Mouse (Mus musculus) liver, embryonic 16.5 days (tissue): ENCODE measurements around the gene Arhgap42. TPM values are rescaled to one million over a fixed set of nuclear protein-coding genes. Genes with fewer than 3 reads are reported as not detected.

Experiments used
- ATAC-seq: fragments of 200-750 bp; cut with Nextera tagmentation; 2 replicates; pipeline ENCODE4 v1.8.0; 2017; ENCODE audit warnings: low read depth, mild to moderate bottlenecking, moderate number of reproducible peaks, moderate library complexity
- H3K27ac ChIP-seq: fragments of 300-500 bp; sonication (generic); 2 replicates; pipeline ENCODE4 v1.5.1; 2014; ENCODE audit warnings: mild to moderate bottlenecking, low read length
- H3K27me3 ChIP-seq: fragments of 300-500 bp; sonication (generic); 2 replicates; pipeline ENCODE4 v1.6.1; 2014; ENCODE audit warnings: low read depth, low read length, mixed read lengths; ENCODE audit not compliant: control insufficient read depth, insufficient read depth
- H3K36me3 ChIP-seq: fragments of 300-500 bp; sonication (generic); 2 replicates; pipeline ENCODE4 v1.6.1; 2014; ENCODE audit warnings: mild to moderate bottlenecking; ENCODE audit not compliant: control insufficient read depth, insufficient read depth
- H3K4me1 ChIP-seq: fragments of 300-500 bp; sonication (generic); 2 replicates; pipeline ENCODE4 v1.6.1; 2014; ENCODE audit warnings: low read depth, low read length, mixed read lengths; ENCODE audit not compliant: control insufficient read depth
- H3K4me2 ChIP-seq: fragments of 300-500 bp; sonication (generic); 2 replicates; pipeline ENCODE4 v1.6.1; 2014; ENCODE audit warnings: low read depth, low read length, mixed read lengths
- H3K4me3 ChIP-seq: fragments of 300-500 bp; sonication (generic); 2 replicates; pipeline ENCODE4 v1.5.1; 2014; ENCODE audit warnings: low read depth, mild to moderate bottlenecking, low read length
- H3K9ac ChIP-seq: fragments of 300-500 bp; sonication (generic); 2 replicates; pipeline ENCODE4 v1.6.1; 2014; ENCODE audit warnings: low read depth, low read length
- H3K9me3 ChIP-seq: fragments of 300-500 bp; sonication (generic); replicated peaks from 2 replicates; pipeline ENCODE4 v1.6.1; 2016; ENCODE audit warnings: low read length; ENCODE audit not compliant: control insufficient read depth
- WGBS: fragments of 180-500 bp; shearing (Covaris S2); extraction: QIAGEN DNeasy Blood & Tissue Kit; methylation state at CpG from one replicate; pipeline ENCODE4 v1.1.7; 2014; ENCODE audit not compliant: insufficient replicate concordance; 5-methylcytosine and 5-hydroxymethylcytosine counted together
- polyA plus RNA-seq: library from polyadenylated mRNA; unstranded; fragments of >200 nt; fragmentation: Nextera tagmentation; extraction: Ambion mirVana; gene quantifications from 2 replicates; pipeline ENCODE4 v1.2.1, GENCODE M21; 2015

The Arhgap42 gene
- polyA plus RNA-seq, 1 experiment from 2014 or later = 7.4 TPM

- Histone ChIP-seq H3K4me2 (no peak overlapping the region), H3K4me1 (no peaks in the 10 kb centered on the region), H3K4me3 (no peak overlapping the region), H3K27ac (no peak overlapping the region), H3K9ac (no peak overlapping the region), H3K36me3 (no peaks in the 10 kb centered on the region), H3K27me3 (no peaks in the 10 kb centered on the region), H3K9me3 (no peaks in the 10 kb centered on the region)
- WGBS = 50% methylated on average over 5 of the region's 5 CpGs
- ATAC-seq = no peak
These were observed 67.6 kb downstream of the Arhgap42 start for GRCm38 (mm10) chr9:9171146-9171816.

- Histone ChIP-seq H3K4me2 (no peak overlapping the region), H3K9ac (no peak overlapping the region), H3K27ac (no peak overlapping the region), H3K4me3 (no peak overlapping the region), H3K27me3 (no peaks in the 10 kb centered on the region), H3K36me3 (no peaks in the 10 kb centered on the region), H3K4me1 (no peaks in the 10 kb centered on the region), H3K9me3 (no peaks in the 10 kb centered on the region)
- 51% methylated on average over 4 of the region's 4 CpGs for WGBS
- ATAC-seq = no peak
These were observed 73.2 kb downstream of the Arhgap42 start for GRCm38 (mm10) chr9:9165641-9166063.

- Histone ChIP-seq H3K27ac (no peak overlapping the region), H3K4me1 (no peaks in the 10 kb centered on the region), H3K4me2 (no peak overlapping the region), H3K27me3 (no peaks in the 10 kb centered on the region), H3K9me3 (no peaks in the 10 kb centered on the region), H3K36me3 (no peaks in the 10 kb centered on the region), H3K9ac (no peak overlapping the region), H3K4me3 (no peak overlapping the region)
- no peak for ATAC-seq
- WGBS = 35% methylated on average over 3 of the region's 3 CpGs
These were observed 78.2 kb downstream of the Arhgap42 start for GRCm38 (mm10) chr9:9160736-9161135.

GRCm38 (mm10) chr9:9158241-9158640, 80.7 kb downstream of the Arhgap42 start:
- Histone ChIP-seq H3K36me3 (no peaks in the 10 kb centered on the region), H3K4me1 (no peaks in the 10 kb centered on the region), H3K27ac (no peak overlapping the region), H3K27me3 (no peaks in the 10 kb centered on the region), H3K4me2 (no peak overlapping the region), H3K9ac (no peak overlapping the region), H3K9me3 (no peaks in the 10 kb centered on the region), H3K4me3 (no peak overlapping the region)
- 54% methylated on average over 3 of the region's 3 CpGs for WGBS
- ATAC-seq = no peak

GRCm38 (mm10) chr9:9157425-9157824, 81.5 kb downstream of the Arhgap42 start:
- ATAC-seq = no peak
- no peaks in the 10 kb centered on the region for H3K9me3 ChIP-seq
- no peaks in the 10 kb centered on the region for H3K36me3 ChIP-seq
- no peaks in the 10 kb centered on the region for H3K4me1 ChIP-seq
- no peak overlapping the region for H3K4me3 ChIP-seq
- no peaks in the 10 kb centered on the region for H3K27me3 ChIP-seq
- H3K9ac ChIP-seq = no peak overlapping the region
- H3K4me2 ChIP-seq = no peak overlapping the region
- H3K27ac ChIP-seq = no peak overlapping the region
- WGBS = 67% methylated on average over 2 of the region's 2 CpGs

GRCm38 (mm10) chr9:9154636-9155035, 84.3 kb downstream of the Arhgap42 start:
- ATAC-seq = no peak
- Histone ChIP-seq H3K36me3 (no peaks in the 10 kb centered on the region), H3K4me3 (no peak overlapping the region), H3K27ac (no peak overlapping the region), H3K9ac (no peak overlapping the region), H3K4me1 (no peaks in the 10 kb centered on the region), H3K27me3 (no peaks in the 10 kb centered on the region), H3K4me2 (no peak overlapping the region), H3K9me3 (no peaks in the 10 kb centered on the region)
- WGBS = 53% methylated on average over 3 of the region's 3 CpGs

- H3K4me3 ChIP-seq = no peak overlapping the region
- no peaks in the 10 kb centered on the region for H3K9me3 ChIP-seq
- WGBS = 64% methylated on average over 7 of the region's 7 CpGs
- ATAC-seq = no peak
- no peaks in the 10 kb centered on the region for H3K27me3 ChIP-seq
- no peaks in the 10 kb centered on the region for H3K4me1 ChIP-seq
- H3K9ac ChIP-seq = no peak overlapping the region
- no peaks in the 10 kb centered on the region for H3K36me3 ChIP-seq
- no peak overlapping the region for H3K27ac ChIP-seq
- H3K4me2 ChIP-seq = no peak overlapping the region
These were observed 94.4 kb downstream of the Arhgap42 start for GRCm38 (mm10) chr9:9144301-9145121.

GRCm38 (mm10) chr9:9143102-9143501, 95.8 kb downstream of the Arhgap42 start:
- H3K9ac ChIP-seq = no peak overlapping the region
- no peak overlapping the region for H3K27ac ChIP-seq
- H3K4me2 ChIP-seq = no peak overlapping the region
- no peaks in the 10 kb centered on the region for H3K9me3 ChIP-seq
- ATAC-seq = no peak
- no peaks in the 10 kb centered on the region for H3K36me3 ChIP-seq
- no peak overlapping the region for H3K4me3 ChIP-seq
- 64% methylated on average over 5 of the region's 5 CpGs for WGBS
- no peaks in the 10 kb centered on the region for H3K4me1 ChIP-seq
- no peaks in the 10 kb centered on the region for H3K27me3 ChIP-seq

GRCm38 (mm10) chr9:9142561-9142960, 96.3 kb downstream of the Arhgap42 start:
- Histone ChIP-seq H3K27me3 (no peaks in the 10 kb centered on the region), H3K4me3 (no peak overlapping the region), H3K4me1 (no peaks in the 10 kb centered on the region), H3K27ac (no peak overlapping the region), H3K9ac (no peak overlapping the region), H3K9me3 (no peaks in the 10 kb centered on the region), H3K36me3 (no peaks in the 10 kb centered on the region), H3K4me2 (no peak overlapping the region)
- no peak for ATAC-seq
- 51% methylated on average over 7 of the region's 7 CpGs for WGBS
